10 mouse cellular contexts compared by ENCODE assay signal in the genomic region with DNA sequence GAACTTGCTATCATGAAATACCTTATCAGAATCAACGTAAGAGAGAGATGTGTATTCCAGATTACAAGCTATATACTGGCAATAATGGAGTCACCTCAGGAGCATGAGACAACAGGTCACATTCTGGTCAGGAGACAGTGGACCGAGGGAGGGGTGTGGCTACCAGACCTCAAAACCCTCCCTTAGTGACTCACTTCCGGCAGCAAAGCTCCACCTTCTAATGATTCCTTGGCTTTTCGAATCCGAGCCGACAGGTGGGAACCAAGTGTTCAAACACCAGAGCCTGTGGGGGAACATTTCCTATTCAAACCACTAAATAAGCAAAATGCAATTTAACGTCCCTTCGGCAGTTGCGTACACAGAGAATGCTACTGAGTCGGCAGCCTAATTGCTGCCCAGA. TPM values are rescaled to one million over a fixed set of nuclear protein-coding genes. Genes with fewer than 3 reads are reported as not detected.
DNase-seq lines count a peak whose midpoint lies in the region; ATAC-seq and TF ChIP-seq lines count a peak whose summit lies in the region.
"Had no signal": no experiment of that assay in that cellular context is flagged by ENCODE, and none has a peak within 500 bp of the region (broad histone marks: within the 10 kb centered on the region; RNA-seq: fewer than 3 reads in every experiment).

No protein-coding gene starts in this region.

- WGBS in liver, postnatal 0 days (ENCODE audit: insufficient replicate concordance): 57% methylated on average over 10 of the region's 10 CpGs
- WGBS in heart, embryonic 16.5 days: 29% methylated on average over 10 of the region's 10 CpGs
- 58% methylated on average over 10 of the region's 10 CpGs for WGBS in stomach, embryonic 15.5 days

- TF ChIP-seq CTCF in liver, postnatal 0 days (IDR thresholded peaks at IDR 0.05; ENCODE audit: low read depth): no peak

- no peak overlapping the region for H3K9ac ChIP-seq in liver, postnatal 0 days (replicated peaks)
- peak overlapping the region; percentile 62; the same call in 1 of the 2 replicates for H3K9ac ChIP-seq in heart, embryonic 16.5 days (ENCODE audit: low read length)
- no peak overlapping the region for H3K9ac ChIP-seq in stomach, embryonic 15.5 days

- intact Hi-C loops in left cerebral cortex, postnatal 36 days (cut with DNase I): no loop called here

- H3K27me3 ChIP-seq in liver, postnatal 0 days (ENCODE audit: insufficient read depth, low read length): no peaks in the 10 kb centered on the region
- H3K27me3 ChIP-seq in heart, embryonic 16.5 days (ENCODE audit: control insufficient read depth, insufficient read depth, low read length): no peaks in the 10 kb centered on the region
- H3K27me3 ChIP-seq in stomach, embryonic 15.5 days (replicated peaks): no peaks in the 10 kb centered on the region

- ATAC-seq in liver, postnatal 0 days: peak; percentile 53; the same call in 1 of the 2 replicates
- ATAC-seq in heart, embryonic 16.5 days (replicated peaks; ENCODE audit: extremely low read depth, insufficient read depth, low FRiP score): 0 out of 2 replicates have a peak, but pooled peaks have one; percentile 41
- no peak for ATAC-seq in stomach, embryonic 15.5 days (ENCODE audit: insufficient read depth, low FRiP score, low read depth)

- no peaks in the 10 kb centered on the region for H3K36me3 ChIP-seq in liver, postnatal 0 days (replicated peaks; ENCODE audit: insufficient read depth, low read length)
- H3K36me3 ChIP-seq in heart, embryonic 16.5 days (ENCODE audit: control insufficient read depth, insufficient read depth): no peaks in the 10 kb centered on the region
- H3K36me3 ChIP-seq in stomach, embryonic 15.5 days: no peaks in the 10 kb centered on the region

- no peak for TF ChIP-seq EP300 in liver, postnatal 0 days (IDR thresholded peaks at IDR 0.05; ENCODE audit: low read depth)

- no peaks in the 10 kb centered on the region; the same call in 1 of the 2 replicates for H3K4me1 ChIP-seq in liver, postnatal 0 days (ENCODE audit: insufficient read depth)
- H3K4me1 ChIP-seq in heart, embryonic 16.5 days (ENCODE audit: control insufficient read depth, insufficient read depth, low read length): peaks cover 16% of the 10 kb centered on the region
- peaks cover 7% of the 10 kb centered on the region; the same call in 1 of the 2 replicates for H3K4me1 ChIP-seq in stomach, embryonic 15.5 days

- H3K9me3 ChIP-seq in liver, postnatal 0 days (ENCODE audit: low read length): no peaks in the 10 kb centered on the region
- H3K9me3 ChIP-seq in heart, embryonic 16.5 days (replicated peaks; ENCODE audit: control insufficient read depth, low read length): no peaks in the 10 kb centered on the region
- H3K9me3 ChIP-seq in stomach, embryonic 15.5 days: no peaks in the 10 kb centered on the region

- no peak overlapping the region for H3K4me3 ChIP-seq in liver, postnatal 0 days (ENCODE audit: low read depth, low read length)
- H3K4me3 ChIP-seq in heart, embryonic 16.5 days (ENCODE audit: low read length): peak overlapping the region; percentile 46
- no peak overlapping the region; the same call in 1 of the 2 replicates for H3K4me3 ChIP-seq in stomach, embryonic 15.5 days (replicated peaks)

- no peak overlapping the region for H3K27ac ChIP-seq in liver, postnatal 0 days (ENCODE audit: low read depth)
- peak overlapping the region; percentile 58; the same call in 1 of the 2 replicates for H3K27ac ChIP-seq in heart, embryonic 16.5 days (ENCODE audit: low read length)
- H3K27ac ChIP-seq in stomach, embryonic 15.5 days: no peak overlapping the region

- no peak for DNase-seq in liver, postnatal 0 days
- no peak for DNase-seq in liver
- peak; percentile 28 for DNase-seq in adrenal gland, postnatal 25 days
- DNase-seq in retina, postnatal 1 day: no peak
- DNase-seq in spleen, adult 12 weeks (ENCODE audit: low spot score): no peak
- no peak for DNase-seq in left cerebral cortex, postnatal 36 days (ENCODE audit: low spot score in 2 of 2)
- DNase-seq: cerebellum, postnatal 36 days; left cerebral cortex, postnatal 4 days had no signal

- no peak overlapping the region for H3K4me2 ChIP-seq in liver, postnatal 0 days (ENCODE audit: low read depth, low read length)
- peak overlapping the region; percentile 55 for H3K4me2 ChIP-seq in heart, embryonic 16.5 days (ENCODE audit: low read depth, low read length)
- peak overlapping the region; percentile 32 for H3K4me2 ChIP-seq in stomach, embryonic 15.5 days

RNA-seq across cellular contexts. Expression of gene Hif1a, which starts 54.5 kb away (rescaled TPM):
- polyA plus RNA-seq in liver, postnatal 0 days (2015; fragmentation: Nextera tagmentation; extraction: Ambion mirVana): 13.4 and 13.9 TPM in 2 replicates
- total RNA-seq in adrenal gland, postnatal 25 days (2021): 65.6 and 67.1 TPM in 2 replicates
- 93.8 and 95.1 TPM in 2 replicates for polyA plus RNA-seq in heart, embryonic 16.5 days (2015; fragmentation: Nextera tagmentation; extraction: Ambion mirVana)
- polyA plus RNA-seq in stomach, embryonic 15.5 days (2015; fragmentation: Nextera tagmentation; extraction: Ambion mirVana): 65.3 and 67.4 TPM in 2 replicates
- total RNA-seq in left cerebral cortex, postnatal 36 days (2021): 10 to 100 TPM; 54.6 TPM
